Mouse (Mus musculus): ENCODE results near the gene Ros1.

Gene Ros1

GRCm38 (mm10) chr10:52159704-52160103 lies 35.3 kb downstream of the Ros1 start:
- DNase-seq (ENCODE audit: low spot score) = no peak

GRCm38 (mm10) chr10:52133354-52134074 lies 61.5 kb downstream of the Ros1 start:
- no peak for DNase-seq (ENCODE audit: low spot score)

GRCm38 (mm10) chr10:52130762-52131161 lies 64.3 kb downstream of the Ros1 start:
- DNase-seq (ENCODE audit: low spot score) = no peak

- no peak for DNase-seq (ENCODE audit: low spot score)
Measured at GRCm38 (mm10) chr10:52128874-52129412, 66.1 kb downstream of the Ros1 start.

GRCm38 (mm10) chr10:52106164-52106757 lies 88.8 kb downstream of the Ros1 start:
- peak; percentile 72 for DNase-seq (ENCODE audit: low spot score)

GRCm38 (mm10) chr10:52101273-52101672 lies 93.8 kb downstream of the Ros1 start:
- DNase-seq (ENCODE audit: low spot score) = no peak

- DNase-seq (ENCODE audit: low spot score) = no peak
Measured at GRCm38 (mm10) chr10:52092181-52092580, 102.9 kb downstream of the Ros1 start.

GRCm38 (mm10) chr10:52086681-52087080 lies 108.4 kb downstream of the Ros1 start:
- DNase-seq (ENCODE audit: low spot score) = no peak

- no peak for DNase-seq (ENCODE audit: low spot score)
Measured at GRCm38 (mm10) chr10:52072482-52072881, 122.6 kb downstream of the Ros1 start.

GRCm38 (mm10) chr10:52048287-52048686 lies 146.8 kb downstream of the Ros1 start:
- no peak for DNase-seq (ENCODE audit: low spot score)

GRCm38 (mm10) chr10:52043086-52043485 lies 152.0 kb downstream of the Ros1 start:
- DNase-seq (ENCODE audit: low spot score) = no peak

GRCm38 (mm10) chr10:52039392-52039791 lies 155.7 kb downstream of the Ros1 start:
- no peak for DNase-seq (ENCODE audit: low spot score)

- DNase-seq (ENCODE audit: low spot score) = no peak
Measured at GRCm38 (mm10) chr10:52033729-52034128, 161.3 kb downstream of the Ros1 start.

GRCm38 (mm10) chr10:52029421-52030080 lies 165.5 kb downstream of the Ros1 start:
- DNase-seq (ENCODE audit: low spot score) = no peak

GRCm38 (mm10) chr10:52028561-52029370 lies 166.3 kb downstream of the Ros1 start:
- no peak for DNase-seq (ENCODE audit: low spot score)

- no peak for DNase-seq (ENCODE audit: low spot score)
Measured at GRCm38 (mm10) chr10:52027161-52028035, 167.6 kb downstream of the Ros1 start.

GRCm38 (mm10) chr10:52025821-52026220 lies 169.2 kb downstream of the Ros1 start:
- no peak for DNase-seq (ENCODE audit: low spot score)

GRCm38 (mm10) chr10:52025291-52025690 lies 169.8 kb downstream of the Ros1 start:
- DNase-seq (ENCODE audit: low spot score) = no peak

- DNase-seq (ENCODE audit: low spot score) = no peak
Measured at GRCm38 (mm10) chr10:52024053-52024410, 171.0 kb downstream of the Ros1 start.

GRCm38 (mm10) chr10:52023213-52024052 lies 171.6 kb downstream of the Ros1 start:
- no peak for DNase-seq (ENCODE audit: low spot score)
